Mouse (Mus musculus) kidney, embryonic 15.5 days (tissue): Measurements from ENCODE around the gene Hnrnpu. TPM values are rescaled to one million over a fixed set of nuclear protein-coding genes. Genes with fewer than 3 reads are reported as not detected.
"Not testable (repeated sequence)": the region's sequence is repeated elsewhere in the genome, so short reads cannot be mapped to it uniquely, and the experiment has no call there.

Experiments
- ATAC-seq: fragments of 200-750 bp; cut with Nextera tagmentation; replicated peaks from 2 replicates; pipeline ENCODE4 v1.8.0; 2017; ENCODE audit warnings: moderate TSS enrichment; ENCODE audit not compliant: low FRiP score
- H3K27ac ChIP-seq: fragments of 300-500 bp; sonication (generic); 2 replicates; pipeline ENCODE4 v1.5.1; 2015; ENCODE audit warnings: mild to moderate bottlenecking, inconsistent platforms
- H3K27me3 ChIP-seq: fragments of 300-500 bp; sonication (generic); 2 replicates; pipeline ENCODE4 v1.6.1; 2015; ENCODE audit warnings: inconsistent platforms
- H3K36me3 ChIP-seq: fragments of 300-500 bp; sonication (generic); 2 replicates; pipeline ENCODE4 v1.6.1; 2015; ENCODE audit warnings: inconsistent platforms
- H3K4me1 ChIP-seq: fragments of 300-500 bp; sonication (generic); 2 replicates; pipeline ENCODE4 v1.6.1; 2015; ENCODE audit warnings: inconsistent platforms
- H3K4me2 ChIP-seq: fragments of 300-500 bp; sonication (generic); 2 replicates; pipeline ENCODE4 v1.6.1; 2015; ENCODE audit warnings: moderate library complexity, mild to moderate bottlenecking, inconsistent platforms
- H3K4me3 ChIP-seq: fragments of 300-500 bp; sonication (generic); replicated peaks from 2 replicates; pipeline ENCODE4 v1.5.1; 2015; ENCODE audit warnings: mild to moderate bottlenecking, inconsistent platforms
- H3K9ac ChIP-seq: fragments of 300-500 bp; sonication (generic); 2 replicates; pipeline ENCODE4 v1.6.1; 2015; ENCODE audit warnings: mild to moderate bottlenecking, inconsistent platforms
- H3K9me3 ChIP-seq: fragments of 300-500 bp; sonication (generic); replicated peaks from 2 replicates; pipeline ENCODE4 v1.6.1; 2016; ENCODE audit warnings: inconsistent platforms
- WGBS: fragments of 180-500 bp; shearing (Covaris S2); methylation state at CpG from one replicate; pipeline ENCODE4 v1.1.7; 2015; ENCODE audit warnings: mixed read lengths; 5-methylcytosine and 5-hydroxymethylcytosine counted together
- microRNA-seq: library from miRNA; unstranded; fragments of <30 nt; microRNA quantifications from one replicate; pipeline ENCODE4, GENCODE M21; 2016
- polyA plus RNA-seq: library from polyadenylated mRNA; unstranded; fragments of >200 nt; fragmentation: Nextera tagmentation; extraction: Ambion mirVana; gene quantifications from 2 replicates; pipeline ENCODE4 v1.2.1, GENCODE M21; 2015

The Hnrnpu gene
- polyA plus RNA-seq, 1 experiment from 2014 or later = 407 TPM

DNA sequence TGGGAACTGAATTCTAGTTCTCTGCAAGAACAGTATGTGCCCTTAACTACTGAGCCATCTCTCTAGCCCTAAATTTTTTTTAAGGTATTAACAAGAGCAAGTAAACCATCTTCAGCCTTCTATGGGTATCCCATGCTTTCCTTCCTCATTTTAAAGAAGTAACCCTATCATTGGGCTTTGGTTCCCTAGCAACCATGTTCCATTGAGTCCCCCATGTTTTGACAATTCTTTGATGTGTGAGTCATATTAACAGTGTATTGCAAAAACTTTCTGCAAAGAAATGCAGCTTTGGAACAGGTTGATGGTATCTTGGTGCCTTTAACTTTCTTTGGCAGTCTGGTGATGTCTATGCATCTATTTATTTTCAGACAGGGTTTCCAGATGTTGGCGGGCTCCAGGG is 43.5 kb downstream of the Hnrnpu start:
- Histone ChIP-seq H3K9ac (no peak overlapping the region), H3K27ac (no peak overlapping the region), H3K9me3 (no peaks in the 10 kb centered on the region), H3K4me1 (no peaks in the 10 kb centered on the region), H3K36me3 (no peaks in the 10 kb centered on the region), H3K27me3 (no peaks in the 10 kb centered on the region), H3K4me3 (no peak overlapping the region), H3K4me2 (no peak overlapping the region)
- no peak for ATAC-seq
- WGBS = 90% methylated on average over 1 of the region's 1 CpGs

GRCm38 (mm10) chr1:178291716-178292115 is 45.9 kb downstream of the Hnrnpu start:
- Histone ChIP-seq H3K4me3 (no peak overlapping the region), H3K36me3 (no peaks in the 10 kb centered on the region), H3K9me3 (no peaks in the 10 kb centered on the region), H3K9ac (no peak overlapping the region), H3K4me1 (no peaks in the 10 kb centered on the region), H3K27ac (no peak overlapping the region), H3K4me2 (no peak overlapping the region), H3K27me3 (no peaks in the 10 kb centered on the region)
- ATAC-seq = no peak
- WGBS = 72% methylated on average over 3 of the region's 3 CpGs

DNA sequence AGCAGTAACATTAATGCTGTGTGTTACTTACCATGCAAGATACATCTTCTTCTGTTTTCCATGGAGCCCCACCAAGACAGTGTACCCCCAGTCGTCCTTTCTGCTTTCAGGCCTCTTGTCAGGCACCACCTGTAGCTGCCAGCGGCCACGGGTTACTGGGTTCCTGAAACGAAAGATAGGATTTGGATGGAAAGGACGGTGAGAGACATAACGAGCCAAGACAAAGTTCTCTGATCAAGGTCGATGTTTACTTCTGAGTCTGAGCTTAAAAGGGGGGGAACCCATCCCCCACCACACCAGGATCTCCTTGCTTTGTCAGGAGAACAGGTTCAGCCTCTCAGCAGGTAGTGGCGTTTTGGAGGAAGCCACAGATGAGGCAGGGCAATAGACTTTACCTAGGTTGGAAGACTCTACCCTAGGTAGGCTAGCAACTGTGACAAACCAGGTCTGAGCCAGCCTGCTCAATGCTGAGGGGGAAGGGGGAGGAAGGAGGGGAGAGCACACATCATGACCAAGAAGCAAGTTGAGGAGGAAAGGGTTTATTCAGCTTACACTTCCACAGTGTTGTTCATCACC is 49.9 kb downstream of the Hnrnpu start:
- no peaks in the 10 kb centered on the region for H3K4me1 ChIP-seq
- no peak overlapping the region for H3K9ac ChIP-seq
- 69% methylated on average over 8 of the region's 8 CpGs for WGBS
- no peak overlapping the region for H3K27ac ChIP-seq
- H3K9me3 ChIP-seq = no peaks in the 10 kb centered on the region
- ATAC-seq = no peak
- no peak overlapping the region for H3K4me2 ChIP-seq
- H3K4me3 ChIP-seq = no peak overlapping the region
- no peaks in the 10 kb centered on the region for H3K36me3 ChIP-seq
- H3K27me3 ChIP-seq = no peaks in the 10 kb centered on the region

DNA sequence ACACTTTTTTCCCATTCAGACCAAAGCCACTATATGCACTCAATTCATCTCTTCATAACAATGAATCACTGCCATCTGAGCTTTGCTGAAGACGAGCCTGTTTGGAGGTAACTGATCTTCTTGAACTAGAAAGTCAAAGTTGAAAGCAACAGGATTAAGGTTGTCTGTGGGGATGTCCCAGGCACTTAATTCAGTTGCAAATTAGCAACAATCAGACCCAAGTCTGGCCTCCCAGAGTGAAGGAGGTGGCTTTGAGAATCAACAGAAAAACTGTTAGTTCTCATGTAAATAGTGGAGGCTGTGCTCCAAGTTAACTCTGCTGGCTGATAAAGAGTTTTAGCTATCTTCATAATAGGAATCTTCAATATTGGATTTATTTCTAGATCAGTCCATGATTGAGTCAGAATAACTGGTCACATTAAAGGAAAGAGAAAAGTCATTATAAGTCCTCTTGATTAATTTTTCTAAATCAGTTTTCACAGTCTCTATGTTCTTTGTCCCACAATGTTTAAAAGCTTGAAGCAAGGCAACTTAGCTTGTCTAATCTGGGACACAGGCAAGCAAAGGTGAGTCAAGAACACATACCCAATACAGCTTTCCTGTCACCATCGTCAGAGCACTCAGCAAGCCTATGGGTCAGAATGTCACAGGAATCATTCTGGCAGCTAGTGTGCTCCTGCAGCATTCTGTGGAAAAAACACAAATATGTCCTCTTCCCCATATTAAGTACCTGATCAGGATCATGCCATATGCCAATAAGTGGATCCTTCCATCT is 53.5 kb downstream of the Hnrnpu start:
- no peaks in the 10 kb centered on the region for H3K36me3 ChIP-seq
- no peak for ATAC-seq
- no peak overlapping the region for H3K9ac ChIP-seq
- H3K9me3 ChIP-seq = no peaks in the 10 kb centered on the region
- no peak overlapping the region for H3K4me3 ChIP-seq
- H3K27ac ChIP-seq = no peak overlapping the region
- H3K4me1 ChIP-seq = no peaks in the 10 kb centered on the region
- 68% methylated on average over 2 of the region's 2 CpGs for WGBS
- no peak overlapping the region for H3K4me2 ChIP-seq
- no peaks in the 10 kb centered on the region for H3K27me3 ChIP-seq

- 85% methylated on average over 3 of the region's 3 CpGs for WGBS
- H3K27ac ChIP-seq, H3K27me3 ChIP-seq, ATAC-seq, H3K36me3 ChIP-seq, H3K9ac ChIP-seq, H3K4me2 ChIP-seq, H3K4me3 ChIP-seq, H3K4me1 ChIP-seq, H3K9me3 ChIP-seq: not testable (repeated sequence)
Observed at GRCm38 (mm10) chr1:178283314-178283713, 54.3 kb downstream of the Hnrnpu start.

DNA sequence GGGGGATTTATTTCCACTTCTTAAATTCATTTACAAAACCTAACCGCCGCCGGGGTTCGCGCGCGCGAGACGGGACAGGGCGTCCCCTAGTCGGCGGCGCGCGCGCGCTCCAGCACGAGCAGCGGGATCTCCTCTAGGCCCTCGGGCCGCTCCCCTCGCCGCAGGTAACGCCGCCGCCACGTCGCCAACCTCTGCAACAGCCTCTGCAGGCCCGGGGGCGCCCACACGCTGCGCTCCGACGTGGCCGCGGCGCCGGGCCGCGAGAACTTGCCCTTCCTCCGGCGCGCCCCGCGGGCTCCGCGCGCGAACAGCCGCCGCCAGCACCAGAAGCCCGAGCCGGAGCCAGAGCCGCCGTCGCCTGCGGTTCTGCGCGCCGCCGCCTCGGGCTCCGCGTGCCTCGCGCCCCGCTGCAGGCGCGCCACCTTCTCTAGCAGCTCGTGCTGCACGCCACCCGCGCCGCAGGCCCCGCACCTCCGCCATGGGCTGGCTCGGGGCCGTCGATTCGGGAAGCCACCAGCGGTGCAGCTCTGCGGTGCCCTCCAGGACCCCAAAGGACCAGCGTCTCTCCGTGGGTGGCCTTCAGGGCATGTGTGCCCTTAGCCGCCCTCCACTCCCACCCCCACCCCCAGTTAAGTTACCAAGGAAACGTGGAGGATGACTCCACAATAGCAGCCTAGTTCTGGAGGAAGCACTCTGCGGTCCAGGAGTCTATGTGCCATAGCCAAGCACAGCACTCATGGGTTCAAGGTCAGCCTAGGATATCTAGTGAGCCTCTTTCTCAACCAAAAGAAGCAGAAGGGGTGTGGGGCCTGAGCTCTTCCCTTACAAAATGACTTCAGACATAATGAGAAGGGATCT is 61.3 kb downstream of the Hnrnpu start:
- H3K36me3 ChIP-seq = no peaks in the 10 kb centered on the region
- H3K9me3 ChIP-seq = no peaks in the 10 kb centered on the region
- H3K4me1 ChIP-seq = peaks cover 20% of the 10 kb centered on the region
- peak; percentile 82 for ATAC-seq
- H3K27ac ChIP-seq = peak overlapping the region; percentile 45; the same call in 1 of the 2 replicates
- under 1% methylated on average over 78 of the region's 87 CpGs for WGBS
- peak overlapping the region; percentile 94 for H3K4me2 ChIP-seq
- peak overlapping the region; percentile 72 for H3K4me3 ChIP-seq
- H3K9ac ChIP-seq = peak overlapping the region; percentile 69
- H3K27me3 ChIP-seq = peaks cover 4% of the 10 kb centered on the region; the same call in 1 of the 2 replicates

DNA sequence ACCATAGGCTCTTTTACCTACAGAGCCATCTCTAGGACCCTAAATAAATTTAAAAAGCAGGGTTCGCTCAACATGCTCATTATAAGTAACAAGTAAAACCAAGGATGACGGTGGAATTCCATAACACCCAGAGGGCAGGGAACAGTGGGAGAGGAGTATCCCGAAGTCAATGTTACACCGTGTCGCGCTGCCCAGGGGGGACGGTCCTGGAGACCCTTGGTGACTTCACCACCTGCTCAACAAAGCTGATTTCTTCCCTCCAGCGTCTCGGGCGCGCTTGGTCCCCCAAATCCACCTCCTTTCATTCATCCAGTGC is 61.9 kb downstream of the Hnrnpu start:
- peaks cover 4% of the 10 kb centered on the region; the same call in 1 of the 2 replicates for H3K27me3 ChIP-seq

DNA sequence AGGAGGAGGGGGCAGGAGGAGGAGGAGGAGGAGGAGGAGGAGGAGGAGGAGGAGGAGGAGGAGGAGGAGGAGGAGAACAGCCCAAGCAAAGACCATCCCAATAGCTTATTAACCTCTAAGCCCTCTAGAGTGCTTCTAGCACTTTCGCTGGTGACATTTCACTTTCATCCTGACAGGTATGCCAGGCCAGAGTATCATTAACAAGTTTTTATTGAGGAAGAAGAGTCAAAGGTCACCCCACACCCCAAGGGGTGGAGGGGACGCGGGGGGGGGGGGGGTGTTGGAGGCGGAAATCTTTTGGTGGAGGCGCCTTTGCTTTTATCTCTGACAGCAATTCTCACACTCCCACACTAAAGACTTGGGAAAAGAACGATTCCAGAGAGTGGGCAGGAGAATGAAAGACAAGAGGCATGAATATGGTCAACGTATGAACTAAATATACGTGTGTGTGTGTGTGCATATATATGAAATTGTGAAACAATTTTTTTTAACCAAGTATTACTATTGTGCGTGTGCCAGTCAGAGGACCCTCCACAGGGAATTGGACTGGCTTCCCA is 62.3 kb downstream of the Hnrnpu start:
- H3K4me3 ChIP-seq = peak overlapping the region; percentile 72
- peak; percentile 9; the same call in 1 of the 2 replicates for ATAC-seq
- H3K9ac ChIP-seq = no peak overlapping the region

More for the DNA sequence above, 61.9 kb downstream of the Hnrnpu start:
- peaks cover 20% of the 10 kb centered on the region for H3K4me1 ChIP-seq
- H3K9ac ChIP-seq = peak overlapping the region; percentile 69
- H3K4me3 ChIP-seq = peak overlapping the region; percentile 72
- 2% methylated on average over 11 of the region's 11 CpGs for WGBS
- H3K9me3 ChIP-seq = no peaks in the 10 kb centered on the region
- peak; percentile 68 for ATAC-seq
- H3K27ac ChIP-seq = 0 out of 2 replicates have a peak overlapping the region, but pooled peaks have one; percentile 45
- peak overlapping the region; percentile 94 for H3K4me2 ChIP-seq
- no peaks in the 10 kb centered on the region for H3K36me3 ChIP-seq

More for the DNA sequence above, 62.3 kb downstream of the Hnrnpu start:
- H3K4me2 ChIP-seq = peak overlapping the region; percentile 94
- no peaks in the 10 kb centered on the region for H3K36me3 ChIP-seq
- H3K27me3 ChIP-seq = peaks cover 4% of the 10 kb centered on the region; the same call in 1 of the 2 replicates
- WGBS = 4% methylated on average over 9 of the region's 9 CpGs
- H3K27ac ChIP-seq = no peak overlapping the region
- H3K9me3 ChIP-seq = no peaks in the 10 kb centered on the region
- H3K4me1 ChIP-seq = peaks cover 20% of the 10 kb centered on the region

Small RNA genes lying within 50 kb of the gene (microRNA-seq; reads per million reads assigned to microRNA genes)
- gene Gm27458 = not detected

Other genes with a start within 250 kb of the Hnrnpu start
- gene Desi2, start 150.4 kb downstream of the Hnrnpu start, polyA plus RNA-seq = 23.2 and 25.1 TPM in 2 replicates
- 139 and 149 TPM in 2 replicates for gene Cox20, start 18.7 kb downstream of the Hnrnpu start, polyA plus RNA-seq
- 6.2 and 6.4 TPM in 2 replicates for gene Efcab2, start 68.3 kb upstream of the Hnrnpu start, polyA plus RNA-seq
- 13.2 and 13.4 TPM in 2 replicates for gene Kif26b, start 191.3 kb upstream of the Hnrnpu start, polyA plus RNA-seq